Mouse (Mus musculus): ENCODE results near the gene Adgrb3. TPM values are rescaled to one million over a fixed set of nuclear protein-coding genes. Genes with fewer than 3 reads are reported as not detected.
"Not testable (repeated sequence)": the region's sequence is repeated elsewhere in the genome, so short reads cannot be mapped to it uniquely, and the experiment has no call there.

The Adgrb3 gene
- polyA plus RNA-seq, 1 experiment from 2014 or later: 0.95 TPM

GRCm38 (mm10) chr1:25616954-25617353 lies 212.6 kb downstream of the Adgrb3 start:
- no peak overlapping the region for H3K9ac ChIP-seq (ENCODE audit: low read length)
- no peaks in the 10 kb centered on the region for H3K27me3 ChIP-seq (ENCODE audit: control insufficient read depth, insufficient read depth, low read length)
- no peaks in the 10 kb centered on the region for H3K9me3 ChIP-seq (ENCODE audit: control insufficient read depth, low read length)
- no peak overlapping the region for H3K4me3 ChIP-seq (ENCODE audit: low read depth, low read length)
- no peak overlapping the region for H3K4me2 ChIP-seq (ENCODE audit: low read depth, severe bottlenecking)
- H3K36me3 ChIP-seq (ENCODE audit: control insufficient read depth, insufficient read depth, low read length): no peaks in the 10 kb centered on the region
- H3K4me1 ChIP-seq (ENCODE audit: control insufficient read depth, insufficient read depth, low read length): no peaks in the 10 kb centered on the region
- H3K27ac ChIP-seq (replicated peaks; ENCODE audit: low read depth, low read length): no peak overlapping the region
- DNase-seq (ENCODE audit: low spot score) (no peak), ATAC-seq (ENCODE audit: insufficient number of reproducible peaks, low FRiP score, low TSS enrichment, low read depth) (no peak)

DNA sequence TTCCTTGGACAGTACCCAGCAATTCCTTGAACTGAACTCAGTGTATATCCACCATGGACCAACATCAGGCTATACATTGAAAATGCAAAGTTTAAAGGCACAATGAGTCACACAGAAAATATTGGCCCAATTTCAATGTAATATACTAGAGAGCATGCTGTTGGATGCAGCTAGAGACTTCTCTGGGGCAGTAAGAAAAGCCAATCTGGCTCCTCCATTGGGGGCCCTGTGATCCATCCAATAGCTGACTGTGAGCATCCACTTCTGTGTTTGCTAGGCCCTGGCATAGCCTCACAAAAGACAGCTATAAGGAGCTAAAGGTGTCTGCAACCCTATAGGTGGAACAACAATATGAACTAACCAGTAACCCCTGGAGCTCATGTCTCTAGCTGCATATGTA lies 218.7 kb downstream of the Adgrb3 start:
- not testable (repeated sequence) for H3K27me3 ChIP-seq (ENCODE audit: control insufficient read depth, insufficient read depth, low read length); H3K9ac ChIP-seq (ENCODE audit: low read length); H3K9me3 ChIP-seq (ENCODE audit: control insufficient read depth, low read length); H3K36me3 ChIP-seq (ENCODE audit: control insufficient read depth, insufficient read depth, low read length); ATAC-seq (ENCODE audit: insufficient number of reproducible peaks, low FRiP score, low TSS enrichment, low read depth); DNase-seq (ENCODE audit: low spot score); H3K27ac ChIP-seq (replicated peaks; ENCODE audit: low read depth, low read length); H3K4me2 ChIP-seq (ENCODE audit: low read depth, severe bottlenecking); H3K4me3 ChIP-seq (ENCODE audit: low read depth, low read length); H3K4me1 ChIP-seq (ENCODE audit: control insufficient read depth, insufficient read depth, low read length)

GRCm38 (mm10) chr1:25598941-25599340 lies 230.6 kb downstream of the Adgrb3 start:
- Histone ChIP-seq H3K4me1 (ENCODE audit: control insufficient read depth, insufficient read depth, low read length) (no peaks in the 10 kb centered on the region), H3K9ac (ENCODE audit: low read length) (no peak overlapping the region), H3K36me3 (ENCODE audit: control insufficient read depth, insufficient read depth, low read length) (no peaks in the 10 kb centered on the region), H3K4me2 (ENCODE audit: low read depth, severe bottlenecking) (no peak overlapping the region), H3K4me3 (ENCODE audit: low read depth, low read length) (no peak overlapping the region), H3K27me3 (ENCODE audit: control insufficient read depth, insufficient read depth, low read length) (no peaks in the 10 kb centered on the region), H3K27ac (replicated peaks; ENCODE audit: low read depth, low read length) (no peak overlapping the region), H3K9me3 (ENCODE audit: control insufficient read depth, low read length) (no peaks in the 10 kb centered on the region)
- 85% methylated on average over 5 of the region's 5 CpGs for WGBS
- ATAC-seq (ENCODE audit: insufficient number of reproducible peaks, low FRiP score, low TSS enrichment, low read depth) (no peak), DNase-seq (ENCODE audit: low spot score) (no peak)

- Histone ChIP-seq H3K4me2 (ENCODE audit: low read depth, severe bottlenecking) (no peak overlapping the region), H3K9me3 (ENCODE audit: control insufficient read depth, low read length) (no peaks in the 10 kb centered on the region), H3K4me1 (ENCODE audit: control insufficient read depth, insufficient read depth, low read length) (no peaks in the 10 kb centered on the region), H3K27ac (replicated peaks; ENCODE audit: low read depth, low read length) (no peak overlapping the region), H3K9ac (ENCODE audit: low read length) (no peak overlapping the region), H3K27me3 (ENCODE audit: control insufficient read depth, insufficient read depth, low read length) (no peaks in the 10 kb centered on the region), H3K36me3 (ENCODE audit: control insufficient read depth, insufficient read depth, low read length) (no peaks in the 10 kb centered on the region), H3K4me3 (ENCODE audit: low read depth, low read length) (no peak overlapping the region)
- DNase-seq (ENCODE audit: low spot score): no peak
- no peak for ATAC-seq (ENCODE audit: insufficient number of reproducible peaks, low FRiP score, low TSS enrichment, low read depth)
- WGBS: 65% methylated on average over 2 of the region's 2 CpGs
Observed at GRCm38 (mm10) chr1:25588568-25589118, 240.9 kb downstream of the Adgrb3 start.

DNA sequence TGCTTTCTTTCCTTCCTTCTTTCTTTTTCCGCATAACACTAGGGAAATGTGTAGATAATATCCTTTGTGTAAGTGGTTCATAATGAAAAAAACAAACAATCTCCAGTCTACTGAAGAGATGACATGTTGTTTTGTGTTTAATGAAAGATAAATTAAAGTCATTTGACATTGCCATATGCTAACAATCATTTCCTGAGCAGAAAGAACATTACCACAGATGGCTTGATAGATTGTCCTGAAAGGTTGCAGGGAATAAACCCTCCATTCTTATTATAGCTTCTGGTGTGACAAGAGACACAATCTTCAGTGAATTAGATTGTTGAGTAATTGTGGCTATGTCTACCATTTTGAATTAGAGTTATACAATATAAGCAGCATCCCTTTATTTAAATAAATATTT lies 247.8 kb downstream of the Adgrb3 start:
- DNase-seq (ENCODE audit: low spot score): no peak
- H3K27me3 ChIP-seq (ENCODE audit: control insufficient read depth, insufficient read depth, low read length): no peaks in the 10 kb centered on the region
- no peak for ATAC-seq (ENCODE audit: insufficient number of reproducible peaks, low FRiP score, low TSS enrichment, low read depth)
- H3K4me2 ChIP-seq (ENCODE audit: low read depth, severe bottlenecking): no peak overlapping the region
- no peaks in the 10 kb centered on the region for H3K9me3 ChIP-seq (ENCODE audit: control insufficient read depth, low read length)
- no peaks in the 10 kb centered on the region for H3K4me1 ChIP-seq (ENCODE audit: control insufficient read depth, insufficient read depth, low read length)
- H3K4me3 ChIP-seq (ENCODE audit: low read depth, low read length): no peak overlapping the region
- no peak overlapping the region for H3K9ac ChIP-seq (ENCODE audit: low read length)
- no peaks in the 10 kb centered on the region for H3K36me3 ChIP-seq (ENCODE audit: control insufficient read depth, insufficient read depth, low read length)
- H3K27ac ChIP-seq (replicated peaks; ENCODE audit: low read depth, low read length): no peak overlapping the region
- WGBS: 88% methylated on average over 1 of the region's 1 CpGs

- Histone ChIP-seq H3K27ac (replicated peaks; ENCODE audit: low read depth, low read length) (no peak overlapping the region), H3K4me2 (ENCODE audit: low read depth, severe bottlenecking) (no peak overlapping the region), H3K27me3 (ENCODE audit: control insufficient read depth, insufficient read depth, low read length) (no peaks in the 10 kb centered on the region), H3K4me1 (ENCODE audit: control insufficient read depth, insufficient read depth, low read length) (no peaks in the 10 kb centered on the region), H3K4me3 (ENCODE audit: low read depth, low read length) (no peak overlapping the region), H3K36me3 (ENCODE audit: control insufficient read depth, insufficient read depth, low read length) (no peaks in the 10 kb centered on the region), H3K9ac (ENCODE audit: low read length) (no peak overlapping the region), H3K9me3 (ENCODE audit: control insufficient read depth, low read length) (no peaks in the 10 kb centered on the region)
- WGBS: 82% methylated on average over 4 of the region's 4 CpGs
- DNase-seq (ENCODE audit: low spot score) (no peak), ATAC-seq (ENCODE audit: insufficient number of reproducible peaks, low FRiP score, low TSS enrichment, low read depth) (no peak)
Observed at GRCm38 (mm10) chr1:25577836-25578235, 251.7 kb downstream of the Adgrb3 start.

DNA sequence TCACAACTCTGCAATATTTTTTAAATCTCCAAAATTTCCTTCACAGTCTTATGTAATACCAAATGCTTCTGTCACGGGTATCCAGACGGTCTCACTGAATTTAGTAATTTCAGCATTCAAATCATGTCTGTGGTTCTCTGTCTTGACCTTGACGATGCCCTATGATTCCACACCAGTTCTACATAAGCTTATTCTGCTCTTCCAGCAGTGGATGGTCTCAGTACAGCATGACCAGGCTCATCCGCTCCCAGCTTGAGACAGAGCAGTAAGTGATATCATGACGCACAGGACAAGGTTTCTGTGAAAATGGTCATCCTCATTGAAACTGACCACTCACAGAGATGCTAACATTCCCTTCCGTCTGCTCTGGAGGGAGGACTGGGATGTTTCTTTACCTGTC lies 252.9 kb downstream of the Adgrb3 start:
- H3K27me3 ChIP-seq (ENCODE audit: control insufficient read depth, insufficient read depth, low read length): no peaks in the 10 kb centered on the region
- 87% methylated on average over 6 of the region's 6 CpGs for WGBS
- no peaks in the 10 kb centered on the region for H3K4me1 ChIP-seq (ENCODE audit: control insufficient read depth, insufficient read depth, low read length)
- no peak for DNase-seq (ENCODE audit: low spot score)
- H3K4me2 ChIP-seq (ENCODE audit: low read depth, severe bottlenecking): no peak overlapping the region
- no peaks in the 10 kb centered on the region for H3K36me3 ChIP-seq (ENCODE audit: control insufficient read depth, insufficient read depth, low read length)
- ATAC-seq (ENCODE audit: insufficient number of reproducible peaks, low FRiP score, low TSS enrichment, low read depth): no peak
- H3K4me3 ChIP-seq (ENCODE audit: low read depth, low read length): no peak overlapping the region
- H3K27ac ChIP-seq (replicated peaks; ENCODE audit: low read depth, low read length): no peak overlapping the region
- H3K9me3 ChIP-seq (ENCODE audit: control insufficient read depth, low read length): no peaks in the 10 kb centered on the region
- H3K9ac ChIP-seq (ENCODE audit: low read length): no peak overlapping the region

DNA sequence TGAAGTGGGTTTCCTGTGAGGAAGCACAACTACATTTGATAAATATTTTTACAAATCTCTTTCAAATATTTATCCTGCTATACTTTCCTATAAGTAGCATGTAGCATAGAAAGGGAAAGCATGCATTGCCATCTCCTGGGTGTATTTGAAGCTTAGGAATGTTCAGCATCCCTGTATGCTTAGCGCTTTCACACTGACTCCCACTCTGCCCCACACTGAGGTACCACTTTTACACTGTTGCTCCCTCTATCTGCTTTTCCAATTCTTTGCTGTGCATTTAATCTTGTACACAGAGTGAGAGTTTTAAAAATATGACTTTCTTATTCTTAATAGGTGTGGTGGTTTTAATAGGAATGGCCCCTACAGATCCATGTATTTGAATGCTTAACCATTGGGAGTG lies 261.4 kb downstream of the Adgrb3 start:
- H3K4me2 ChIP-seq (ENCODE audit: low read depth, severe bottlenecking): no peak overlapping the region
- DNase-seq (ENCODE audit: low spot score) (no peak), ATAC-seq (ENCODE audit: insufficient number of reproducible peaks, low FRiP score, low TSS enrichment, low read depth) (no peak)
- H3K27me3 ChIP-seq (ENCODE audit: control insufficient read depth, insufficient read depth, low read length): no peaks in the 10 kb centered on the region
- no peaks in the 10 kb centered on the region for H3K9me3 ChIP-seq (ENCODE audit: control insufficient read depth, low read length)
- no peak overlapping the region for H3K9ac ChIP-seq (ENCODE audit: low read length)
- H3K4me1 ChIP-seq (ENCODE audit: control insufficient read depth, insufficient read depth, low read length): no peaks in the 10 kb centered on the region
- 93% methylated on average over 1 of the region's 1 CpGs for WGBS
- no peak overlapping the region for H3K27ac ChIP-seq (replicated peaks; ENCODE audit: low read depth, low read length)
- H3K4me3 ChIP-seq (ENCODE audit: low read depth, low read length): no peak overlapping the region
- no peaks in the 10 kb centered on the region for H3K36me3 ChIP-seq (ENCODE audit: control insufficient read depth, insufficient read depth, low read length)

DNA sequence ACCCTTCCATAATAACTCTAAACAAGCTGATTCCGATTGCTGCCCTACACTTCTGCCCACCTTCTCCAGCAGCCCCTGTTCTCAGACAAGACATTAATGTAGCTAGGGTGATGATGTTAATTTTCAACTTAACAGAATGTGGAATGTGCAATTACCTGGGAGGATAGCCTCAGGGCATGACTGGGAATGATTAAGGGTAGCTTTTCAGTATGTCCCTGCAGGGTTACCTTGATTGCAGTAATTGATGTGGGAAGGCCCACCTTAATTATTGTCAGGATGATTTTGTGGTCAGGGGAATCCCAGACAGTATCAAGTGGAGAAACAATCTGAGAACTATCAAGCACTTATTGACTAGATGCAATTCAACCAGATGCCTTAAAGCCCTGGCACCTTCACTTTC lies 283.4 kb downstream of the Adgrb3 start:
- DNase-seq (ENCODE audit: low spot score): no peak
- H3K27ac ChIP-seq (replicated peaks; ENCODE audit: low read depth, low read length): no peak overlapping the region
- no peak overlapping the region for H3K9ac ChIP-seq (ENCODE audit: low read length)
- H3K9me3 ChIP-seq (ENCODE audit: control insufficient read depth, low read length): no peaks in the 10 kb centered on the region
- WGBS: 69% methylated on average over 1 of the region's 1 CpGs
- ATAC-seq (ENCODE audit: insufficient number of reproducible peaks, low FRiP score, low TSS enrichment, low read depth): no peak
- no peak overlapping the region for H3K4me3 ChIP-seq (ENCODE audit: low read depth, low read length)
- no peaks in the 10 kb centered on the region for H3K36me3 ChIP-seq (ENCODE audit: control insufficient read depth, insufficient read depth, low read length)
- H3K4me1 ChIP-seq (ENCODE audit: control insufficient read depth, insufficient read depth, low read length): no peaks in the 10 kb centered on the region
- no peaks in the 10 kb centered on the region for H3K27me3 ChIP-seq (ENCODE audit: control insufficient read depth, insufficient read depth, low read length)
- H3K4me2 ChIP-seq (ENCODE audit: low read depth, severe bottlenecking): no peak overlapping the region

Measured in limb, embryonic 11.5 days (tissue).